Mouse (Mus musculus): ENCODE data around the gene Eva1a.
A peak's percentile ranks its signal among the peaks of the same experiment; 100 is the strongest.

Gene Eva1a

GRCm38 (mm10) chr6:82040834-82041487 lies at the start of gene Eva1a:
TSS of gene Eva1a (plus strand) at chr6:82041043.
- no peak for DNase-seq

- no peak for DNase-seq
Observed at GRCm38 (mm10) chr6:82012392-82012791, 28.5 kb upstream of the Eva1a start.

- DNase-seq: no peak
Observed at GRCm38 (mm10) chr6:82021074-82021473, 19.8 kb upstream of the Eva1a start.

- DNase-seq: no peak
Observed at GRCm38 (mm10) chr6:82021494-82021893, 19.3 kb upstream of the Eva1a start.

DNA sequence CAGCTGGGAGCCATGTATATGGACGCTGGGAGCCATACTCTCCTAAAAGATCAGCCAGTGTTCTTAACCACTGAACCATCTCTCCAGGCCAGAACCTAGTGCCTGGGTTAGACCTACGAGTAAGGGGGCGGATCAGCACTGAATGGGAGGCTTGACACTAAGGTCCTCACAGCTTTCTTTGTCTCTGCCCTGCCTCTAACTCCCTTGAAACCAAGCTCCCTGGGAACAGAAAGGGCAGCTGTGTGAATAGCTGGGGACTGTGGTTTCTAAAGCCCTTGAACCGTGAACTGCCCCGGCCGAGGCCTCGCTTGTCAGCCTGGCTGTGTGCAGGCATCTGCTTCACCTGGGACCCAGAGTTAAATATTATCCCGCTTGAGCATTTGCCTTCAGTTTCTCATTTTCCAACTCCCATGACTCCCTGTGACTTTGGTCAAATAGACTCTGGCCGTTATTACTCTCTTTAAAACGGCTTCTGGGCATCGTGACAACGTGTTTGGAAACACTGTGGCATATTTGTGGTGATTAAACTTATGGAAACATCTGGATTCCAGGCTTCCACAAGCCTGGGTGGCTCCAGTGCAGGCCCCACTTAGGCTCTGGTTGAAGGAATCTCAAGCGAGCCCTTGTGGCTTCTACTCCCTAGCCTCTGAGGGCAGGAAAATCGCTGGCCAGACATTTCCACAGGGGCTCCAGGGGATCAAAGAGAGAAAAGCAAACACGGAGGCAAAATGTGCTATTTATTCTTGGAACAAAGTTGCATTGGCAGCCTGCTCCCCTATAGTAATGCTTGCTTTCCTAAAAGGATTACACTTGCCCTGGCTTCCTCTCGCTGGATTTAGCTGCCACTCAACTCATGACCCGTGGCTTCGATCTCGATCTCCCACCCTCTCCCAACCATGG lies 11.0 kb upstream of the Eva1a start:
- peak; percentile 53 for DNase-seq

DNA sequence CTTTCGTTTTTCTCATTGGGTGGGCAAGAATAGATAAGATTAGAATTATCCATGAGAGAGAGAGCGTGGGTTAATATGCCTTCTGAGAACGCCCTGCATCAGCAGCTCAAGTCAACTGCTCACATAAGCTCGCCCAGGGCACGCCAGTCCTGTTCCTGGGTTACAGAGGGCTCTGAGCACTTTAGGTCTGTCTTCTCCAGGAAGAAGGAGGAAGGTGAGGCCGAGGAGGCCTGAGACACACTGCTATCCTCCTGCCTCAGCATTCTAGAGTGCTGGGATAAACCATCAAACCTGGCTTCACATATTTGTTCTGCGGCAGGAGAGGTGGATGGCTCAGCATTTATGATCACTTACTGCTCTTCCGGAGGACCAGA lies 10.3 kb upstream of the Eva1a start:
- no peak for DNase-seq

DNA sequence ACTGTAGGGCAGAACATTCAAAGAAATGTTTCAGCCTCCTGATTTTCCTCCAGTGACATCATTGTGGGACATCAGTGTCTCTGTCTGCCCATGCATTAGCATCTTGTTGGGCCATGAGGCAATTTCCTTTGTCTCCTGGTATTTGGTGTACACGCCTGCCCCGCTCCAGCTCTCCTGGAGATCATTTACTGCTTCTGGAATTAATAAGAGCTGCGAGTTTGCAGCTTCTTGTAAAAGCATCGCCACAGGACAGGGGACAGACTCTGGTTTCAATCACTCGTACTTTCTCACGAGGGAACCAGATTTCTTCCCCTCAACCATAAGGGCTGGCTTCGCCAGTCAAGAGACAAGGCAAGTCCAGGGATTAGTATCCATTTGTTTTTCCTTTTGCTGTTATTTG lies 3.6 kb upstream of the Eva1a start:
- no peak for DNase-seq

GRCm38 (mm10) chr6:82039193-82039592 lies 1.6 kb upstream of the Eva1a start:
- DNase-seq: no peak

DNA sequence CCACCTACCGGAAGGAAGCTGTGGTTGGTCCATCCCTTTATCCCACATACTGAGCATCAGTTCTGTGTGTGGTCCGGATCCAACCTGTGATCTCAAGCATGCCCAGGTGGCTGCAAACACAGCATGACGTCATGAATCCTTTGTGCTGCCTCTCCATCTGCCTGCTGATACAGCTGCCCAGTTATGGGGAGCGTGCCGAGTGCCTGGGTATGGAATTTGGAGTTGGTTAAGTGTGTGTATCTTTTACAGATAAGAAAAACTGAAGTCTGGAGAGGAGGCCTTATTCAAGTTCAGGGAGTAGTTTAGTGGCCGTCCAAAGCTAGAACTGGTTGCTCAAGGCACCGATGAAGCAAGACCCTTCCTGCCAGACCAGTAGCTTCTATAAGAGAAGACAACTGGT lies 875 bp upstream of the Eva1a start:
- no peak for DNase-seq

- DNase-seq: peak; percentile 62
Observed at GRCm38 (mm10) chr6:82041488-82042295, 849 bp downstream of the Eva1a start.

GRCm38 (mm10) chr6:82042296-82043125 lies 1.7 kb downstream of the Eva1a start:
- DNase-seq: peak; percentile 56

DNA sequence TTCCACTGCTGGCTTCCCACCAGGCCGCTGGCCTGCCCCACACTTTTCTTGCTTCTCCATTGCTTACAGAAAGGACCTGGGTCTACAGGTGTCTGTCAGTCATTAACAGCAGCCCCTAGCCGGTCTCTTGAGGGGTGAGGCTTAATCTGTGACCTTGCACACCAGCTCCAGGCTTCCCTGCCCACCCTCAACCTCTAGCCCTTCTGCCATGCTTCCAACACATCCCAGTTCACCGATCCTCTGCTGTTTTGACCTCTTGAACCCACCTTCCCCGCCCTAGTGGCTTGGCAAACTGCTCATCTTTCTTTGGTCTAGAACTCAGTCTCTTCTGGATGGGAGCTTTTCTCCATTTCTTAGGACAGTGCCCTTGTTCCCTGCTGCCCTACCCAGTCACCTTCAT lies 2.8 kb downstream of the Eva1a start:
- DNase-seq: no peak

- DNase-seq: no peak
Observed at GRCm38 (mm10) chr6:82044509-82044908, 3.7 kb downstream of the Eva1a start.

DNA sequence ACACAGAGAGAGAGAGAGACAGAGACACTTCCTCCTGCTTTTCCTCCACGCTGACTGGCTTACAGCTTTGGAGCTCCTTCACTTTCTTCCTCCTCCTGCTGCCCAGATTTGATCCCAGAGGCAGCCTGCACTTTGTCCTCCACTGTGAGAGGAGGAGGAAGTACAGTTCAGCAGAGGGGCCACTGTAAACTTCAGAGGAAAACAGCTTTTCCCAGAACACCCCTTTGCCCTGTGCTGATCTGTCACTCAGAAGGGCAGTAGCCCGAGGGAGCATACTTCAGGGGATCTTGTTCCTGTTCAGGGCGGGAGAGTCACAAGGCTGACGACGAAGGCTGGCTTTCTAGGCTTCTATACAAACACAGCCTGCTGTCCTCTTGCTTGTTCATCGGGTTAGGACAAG lies 7.1 kb downstream of the Eva1a start:
- DNase-seq: peak; percentile 6

GRCm38 (mm10) chr6:82050201-82050600 lies 9.4 kb downstream of the Eva1a start:
- no peak for DNase-seq

DNA sequence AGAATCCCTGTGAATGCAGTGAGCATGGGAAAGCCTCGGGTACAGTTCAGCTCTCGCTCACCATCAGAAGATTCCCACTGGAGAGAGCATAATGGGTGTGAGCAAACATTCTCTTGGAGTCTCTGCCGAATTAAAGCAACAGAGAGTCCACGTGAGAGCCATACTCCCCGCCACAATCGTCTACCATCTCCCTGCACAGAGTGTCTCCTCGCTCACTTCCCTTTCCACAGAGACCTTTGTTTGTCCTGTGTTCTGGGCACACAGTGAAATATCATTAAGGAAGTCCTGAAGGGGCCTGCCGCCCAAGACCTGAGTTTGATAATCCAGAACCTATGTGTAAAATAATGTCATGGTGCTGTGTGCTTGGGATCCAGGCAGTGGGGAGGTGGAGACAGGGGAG lies 10.7 kb downstream of the Eva1a start:
- DNase-seq: no peak

DNA sequence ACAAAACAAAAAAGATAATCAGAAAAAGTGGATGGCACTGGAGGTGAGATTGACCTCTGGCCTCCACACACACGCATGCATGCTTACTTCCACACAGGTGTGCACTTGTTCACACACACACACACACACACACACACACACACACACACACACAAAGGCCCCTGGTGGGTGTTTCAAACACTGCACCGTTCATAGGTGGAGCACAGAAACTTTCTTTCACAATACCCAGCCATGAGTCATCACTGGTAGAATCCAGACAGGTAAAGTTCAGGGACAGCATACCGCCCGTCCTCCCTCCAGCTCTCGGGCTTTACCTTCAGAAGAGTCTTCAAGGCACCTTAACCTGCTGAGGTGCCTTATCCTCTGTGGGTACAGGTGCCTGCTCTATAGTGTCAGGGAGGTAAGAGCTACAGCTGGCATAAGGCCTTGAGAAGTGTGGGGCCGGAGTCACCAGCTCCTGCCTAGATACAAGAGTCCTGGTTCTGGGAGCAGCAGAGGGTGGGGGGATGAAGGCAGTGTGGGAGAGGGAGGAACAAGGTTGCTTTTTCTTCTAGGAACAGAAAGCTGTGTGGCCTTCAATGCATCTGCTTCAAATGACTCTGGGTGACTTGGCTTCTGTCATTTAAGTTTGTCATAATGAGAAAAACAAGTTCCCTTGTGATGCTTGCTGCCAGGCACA lies 11.3 kb downstream of the Eva1a start:
- DNase-seq: no peak

- no peak for DNase-seq
Observed at GRCm38 (mm10) chr6:82052726-82053118, 11.9 kb downstream of the Eva1a start.

DNA sequence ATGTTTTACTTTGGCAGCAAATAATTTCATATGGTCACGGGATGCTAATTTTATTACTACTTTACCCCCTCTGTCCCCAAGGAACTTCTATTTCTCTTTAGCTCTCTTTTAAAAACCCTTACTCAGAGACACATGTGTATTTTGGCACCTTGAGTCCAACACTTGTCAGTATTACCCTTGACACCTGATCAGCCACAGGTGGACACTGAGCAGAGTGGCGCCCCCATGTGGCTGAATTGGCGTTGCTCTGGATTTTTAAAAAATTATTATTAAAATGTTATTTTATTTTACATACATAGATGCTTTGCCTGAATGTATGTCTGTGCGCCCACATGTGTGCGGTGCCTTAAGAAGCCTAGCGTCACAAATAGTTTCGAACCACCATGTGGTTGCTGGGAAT lies 14.0 kb downstream of the Eva1a start:
- no peak for DNase-seq

GRCm38 (mm10) chr6:82059896-82060295 lies 19.1 kb downstream of the Eva1a start:
- DNase-seq: no peak

GRCm38 (mm10) chr6:82065230-82065629 lies 24.4 kb downstream of the Eva1a start:
- no peak for DNase-seq

- DNase-seq: no peak
Observed at GRCm38 (mm10) chr6:82066515-82067081, 25.8 kb downstream of the Eva1a start.
